Mouse (Mus musculus) brain, embryonic 14.5 days (tissue): ENCODE measurements at regions not wholly inside any gene's neighbourhood (a gene's known extent, or its start where the extent isn't known, plus 50 kb on each side); places are given as distances from the start of the nearest gene placed in this dataset.

ENCODE experiments used
- DNase-seq: peaks from one replicate; pipeline ENCODE4 v3.0.0-alpha.2; 2011; ENCODE audit warnings: low read depth
- CTCF ChIP-seq: fragments of 200-500 bp; IDR thresholded peaks from 2 replicates; pipeline ENCODE4 v1.5.1; 2012; ENCODE audit warnings: inconsistent platforms, mild to moderate bottlenecking, moderate library complexity, borderline replicate concordance; ENCODE audit not compliant: insufficient read depth, insufficient read length; ENCODE audit errors: extremely low read depth
- POLR2A ChIP-seq: fragments of 200-500 bp; IDR thresholded peaks from 2 replicates; pipeline ENCODE4 v1.6.1; 2012; ENCODE audit warnings: mild to moderate bottlenecking, inconsistent platforms, borderline replicate concordance; ENCODE audit not compliant: poor library complexity, insufficient read depth, insufficient read length, severe bottlenecking; ENCODE audit errors: extremely low read depth

DNA sequence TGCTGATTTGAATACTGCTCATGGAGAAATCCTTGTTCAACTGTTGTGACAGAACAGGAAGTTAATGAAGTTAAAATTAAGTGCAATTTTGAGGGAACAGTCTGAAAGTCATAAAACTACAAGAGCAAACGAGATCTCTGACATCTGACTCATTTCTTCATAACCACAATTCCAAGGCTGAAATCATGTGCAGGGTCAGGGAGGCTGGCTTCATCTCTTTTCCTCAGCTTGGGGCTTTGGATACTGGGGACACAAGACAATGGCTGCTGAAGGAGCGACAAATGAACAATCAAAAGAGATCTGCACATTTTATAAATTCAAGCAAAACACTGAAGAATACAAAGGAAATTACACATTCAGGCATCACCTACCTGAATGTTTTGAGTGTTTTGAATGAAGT lies 429.2 kb upstream of the Cdh11 start:
- TF ChIP-seq CTCF (no peak), POLR2A (no peak)
- no peak for DNase-seq

- TF ChIP-seq POLR2A: no peak
- TF ChIP-seq CTCF: no peak
- peak; percentile 37 for DNase-seq
Measured at GRCm38 (mm10) chr8:103230741-103231475, 445.5 kb upstream of the Cdh11 start.

- DNase-seq: peak; percentile 44
- TF ChIP-seq CTCF: no peak
- TF ChIP-seq POLR2A: no peak
Measured at GRCm38 (mm10) chr8:103234374-103234773, 448.9 kb upstream of the Cdh11 start.

DNA sequence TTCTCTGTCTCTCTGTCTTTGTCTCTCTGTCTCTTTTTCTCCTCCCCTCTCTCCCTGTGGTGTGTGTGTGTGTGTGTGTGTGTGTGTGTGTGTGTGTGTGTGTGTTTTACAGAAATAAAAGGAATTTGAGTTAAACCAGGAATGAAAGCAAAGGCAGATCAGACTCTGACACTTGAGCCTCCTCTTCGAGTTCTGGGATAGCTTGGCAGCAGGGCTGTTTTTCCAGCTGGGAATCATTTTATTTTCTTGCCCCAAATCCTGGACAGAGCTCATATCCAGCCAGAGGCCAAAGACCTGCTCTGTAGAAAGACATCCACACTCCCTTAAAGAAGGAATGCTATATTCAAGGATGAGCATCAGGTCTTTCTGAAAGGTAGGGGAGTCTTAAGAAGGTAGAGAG lies 450.2 kb upstream of the Cdh11 start:
- TF ChIP-seq POLR2A: no peak
- TF ChIP-seq CTCF: no peak
- DNase-seq: peak; percentile 20

GRCm38 (mm10) chr8:103238456-103238970 lies 453.1 kb upstream of the Cdh11 start:
- no peak for DNase-seq
- TF ChIP-seq POLR2A (no peak), CTCF (no peak)

DNA sequence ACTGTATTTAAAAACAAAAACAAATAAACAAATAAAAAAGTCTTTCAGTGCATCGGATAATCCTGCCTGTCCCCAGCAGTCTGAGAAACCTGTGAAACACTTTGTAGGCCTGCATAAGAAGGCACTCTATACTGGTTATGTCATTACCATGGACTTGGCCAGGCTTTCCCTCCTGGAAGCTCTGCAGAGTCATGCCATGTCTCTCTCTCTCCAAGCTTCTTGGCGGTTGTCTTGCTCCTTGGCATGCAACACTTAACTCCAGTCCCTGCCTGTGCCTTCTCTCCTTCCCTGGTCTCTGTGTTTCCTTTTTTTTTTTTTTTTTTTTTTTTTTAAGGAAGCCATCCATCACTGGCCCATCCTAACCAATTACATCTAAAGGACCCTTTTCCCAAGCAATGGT lies 458.7 kb upstream of the Cdh11 start:
- DNase-seq: peak; percentile 28
- TF ChIP-seq POLR2A: no peak

- no peak for TF ChIP-seq POLR2A
- TF ChIP-seq CTCF: no peak
- DNase-seq: no peak
Measured at GRCm38 (mm10) chr8:103244658-103245057, 459.2 kb upstream of the Cdh11 start.

- TF ChIP-seq CTCF (no peak), POLR2A (no peak)
Measured at GRCm38 (mm10) chr8:103245864-103246263, 460.4 kb upstream of the Cdh11 start.

DNA sequence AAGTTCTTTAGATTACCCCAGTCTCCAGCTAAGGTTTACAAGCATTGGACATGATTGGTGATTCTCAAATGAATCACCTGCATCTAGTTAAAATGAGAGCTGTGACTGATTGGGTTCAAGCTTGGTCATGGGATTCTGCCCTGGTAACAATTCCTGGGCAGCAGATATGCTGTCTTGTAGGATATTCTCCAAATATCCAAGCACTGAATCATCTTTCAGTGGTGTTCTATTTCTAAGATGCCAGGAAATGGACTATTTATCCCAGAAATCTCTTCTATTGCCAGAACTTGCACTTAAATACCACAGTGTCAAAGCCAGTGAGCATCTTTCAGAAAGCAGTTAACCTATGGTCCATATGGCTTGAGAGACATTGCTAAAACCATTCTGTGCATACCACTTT lies 475.8 kb upstream of the Cdh11 start:
- TF ChIP-seq POLR2A (no peak), CTCF (no peak)
- no peak for DNase-seq

More at GRCm38 (mm10) chr8:103245864-103246263, 460.4 kb upstream of the Cdh11 start:
- DNase-seq: peak; percentile 54

DNA sequence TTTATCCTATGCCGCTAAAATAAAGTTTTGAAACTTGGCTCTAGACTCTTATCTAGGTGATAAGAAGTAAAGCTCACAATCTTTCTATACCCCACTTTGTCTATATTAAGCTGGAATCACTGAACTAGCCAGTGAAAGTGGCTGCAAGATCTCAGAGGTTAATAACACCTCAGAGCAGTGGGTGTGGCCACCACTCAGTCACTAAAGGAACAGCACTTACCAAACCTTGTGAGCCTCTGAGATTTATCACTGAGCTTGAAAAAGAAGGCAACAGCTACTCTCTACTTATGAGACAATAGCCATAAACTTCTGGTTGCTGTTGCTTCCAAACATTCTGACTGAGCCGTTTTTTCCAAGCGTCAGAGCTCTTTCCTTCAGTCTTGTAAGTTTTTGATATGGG lies 484.6 kb upstream of the Cdh11 start:
- no peak for DNase-seq
- no peak for TF ChIP-seq CTCF
- no peak for TF ChIP-seq POLR2A

DNA sequence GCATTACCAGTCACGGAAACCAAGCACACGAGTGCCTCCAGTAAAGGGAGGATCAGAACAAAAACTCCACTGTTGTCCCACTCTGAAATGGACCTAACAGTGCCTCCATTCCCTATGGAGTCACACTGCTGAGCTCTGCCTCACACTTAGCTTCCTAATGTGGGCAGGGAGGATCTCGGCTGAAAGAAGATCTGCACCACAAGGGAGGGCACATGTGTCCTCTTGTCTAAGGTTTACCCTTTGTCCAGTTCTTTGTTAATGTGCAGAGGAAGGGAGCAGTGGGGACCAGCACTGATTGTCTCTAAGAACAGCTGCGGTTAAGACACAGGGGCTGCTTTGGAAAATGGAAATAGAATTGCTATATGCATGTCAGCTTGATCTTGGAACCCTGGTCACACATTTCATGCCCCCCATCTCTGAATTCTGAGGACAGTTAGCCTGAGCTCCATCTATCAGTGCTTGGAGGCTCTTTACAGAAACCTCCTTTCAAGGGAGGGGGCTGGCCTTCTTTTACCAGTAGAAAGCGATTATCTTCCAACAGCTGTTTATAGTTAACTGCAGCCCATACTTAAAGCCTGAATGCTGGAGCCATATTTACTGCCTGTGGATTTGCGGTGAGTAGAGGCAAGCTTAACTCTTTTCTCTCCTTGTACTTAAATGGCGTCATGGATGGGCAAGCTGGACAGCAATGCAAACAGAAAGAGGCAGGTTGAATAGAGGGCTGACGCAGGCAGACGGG lies 485.5 kb upstream of the Cdh11 start:
- no peak for TF ChIP-seq POLR2A
- no peak for TF ChIP-seq CTCF
- DNase-seq: peak; percentile 37

DNA sequence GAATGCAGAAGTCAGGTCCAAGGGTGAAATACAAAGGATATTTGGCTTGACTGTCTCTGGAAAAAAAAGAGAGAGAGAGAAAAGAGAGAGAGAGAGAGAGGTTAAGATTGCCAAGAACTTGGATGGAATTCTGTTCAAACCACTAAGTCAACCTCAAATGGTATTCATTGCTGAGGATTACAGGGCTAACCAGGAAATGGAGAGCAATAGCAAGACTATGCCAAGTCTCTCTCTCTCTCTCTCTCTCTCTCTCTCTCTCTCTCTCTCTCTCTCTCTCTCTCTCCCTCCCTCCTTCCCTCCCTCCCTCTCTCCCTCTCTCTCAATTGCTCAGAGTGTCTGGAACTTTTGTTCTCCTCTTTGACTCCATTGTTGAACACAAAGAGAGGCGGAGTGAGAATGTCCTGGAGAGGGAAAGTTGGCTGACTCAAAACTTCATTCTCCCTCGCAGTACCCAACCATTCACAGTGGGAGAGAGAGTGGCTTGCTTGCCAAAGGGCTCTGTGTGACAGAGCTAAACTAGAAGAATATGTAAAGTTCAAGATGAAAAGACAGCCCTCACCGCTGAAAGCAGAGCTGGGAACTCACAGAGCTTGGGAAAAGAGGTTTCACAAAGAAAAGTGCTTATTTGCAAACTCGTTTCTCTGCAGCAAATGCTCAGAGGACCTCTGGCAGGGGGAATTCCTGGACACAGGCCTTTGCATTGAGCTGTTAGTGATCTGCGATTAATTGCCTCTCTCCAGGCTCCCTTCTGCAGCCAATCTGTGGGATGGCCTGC lies 487.1 kb upstream of the Cdh11 start:
- no peak for TF ChIP-seq POLR2A
- peak; percentile 95 for DNase-seq

DNA sequence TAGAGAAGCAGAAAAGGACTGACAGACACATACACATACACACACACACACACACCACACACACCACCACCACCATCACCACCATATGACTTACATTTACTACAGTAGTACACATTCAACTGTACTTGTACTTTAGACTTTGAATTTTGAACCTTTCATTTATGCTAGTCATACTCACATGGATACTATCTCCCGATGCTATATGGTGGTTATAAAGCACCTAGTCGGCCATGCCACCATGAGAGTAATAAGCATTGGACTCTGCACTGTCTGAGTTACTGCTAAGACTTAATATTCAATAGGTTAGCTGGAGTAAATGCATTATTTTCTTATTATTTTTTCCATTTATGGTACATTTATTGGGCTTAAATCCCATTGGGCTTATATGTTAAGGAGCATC lies 488.0 kb upstream of the Cdh11 start:
- no peak for DNase-seq
- TF ChIP-seq POLR2A: no peak
- TF ChIP-seq CTCF: no peak
